Mouse (Mus musculus) WW6 (cell line): ENCODE data around the gene Fkbp5.

Source experiments
- DNase-seq: peaks from one replicate; pipeline ENCODE4 v3.0.0-alpha.2; 2013; ENCODE audit warnings: low read depth, low spot score

Fkbp5 gene

DNA sequence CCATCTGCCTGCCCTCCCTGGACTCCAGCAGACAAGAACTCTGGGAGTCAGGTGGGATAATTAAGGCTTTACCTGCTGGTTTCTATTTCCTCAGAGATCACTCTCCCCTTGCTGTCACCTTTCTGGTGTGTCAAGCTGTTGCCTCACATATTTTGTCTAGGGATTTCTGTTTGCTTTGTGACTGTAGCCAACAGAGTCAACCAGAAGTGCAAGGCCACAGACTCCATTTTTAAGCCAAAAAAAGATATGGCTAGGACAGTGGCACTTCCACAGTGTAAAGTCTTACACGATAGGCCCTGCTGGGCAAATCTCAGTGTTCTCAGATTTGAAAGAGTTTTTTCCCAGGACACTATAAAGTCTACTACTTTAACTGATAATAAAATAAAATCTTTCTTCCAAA lies 56.9 kb downstream of the Fkbp5 start:
- DNase-seq: no peak

DNA sequence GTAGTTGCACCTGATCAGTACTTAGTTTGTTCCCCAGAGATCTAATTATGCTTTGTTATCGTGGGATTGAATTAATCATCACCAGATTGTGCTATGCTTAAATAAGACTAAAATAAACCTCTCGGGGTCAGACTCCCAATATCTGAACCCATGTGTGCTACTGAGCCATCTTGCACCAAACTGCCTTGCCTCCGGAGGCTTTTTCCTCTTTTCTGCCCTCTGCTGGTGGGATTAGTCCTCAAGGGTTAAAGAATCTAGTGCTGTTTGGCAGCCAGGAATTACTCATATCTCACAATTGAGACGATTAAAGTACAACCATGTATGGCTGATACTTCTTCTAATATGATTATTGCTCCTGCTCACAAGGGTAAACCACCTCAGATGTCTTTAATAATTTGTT lies 62.2 kb downstream of the Fkbp5 start:
- no peak for DNase-seq

DNA sequence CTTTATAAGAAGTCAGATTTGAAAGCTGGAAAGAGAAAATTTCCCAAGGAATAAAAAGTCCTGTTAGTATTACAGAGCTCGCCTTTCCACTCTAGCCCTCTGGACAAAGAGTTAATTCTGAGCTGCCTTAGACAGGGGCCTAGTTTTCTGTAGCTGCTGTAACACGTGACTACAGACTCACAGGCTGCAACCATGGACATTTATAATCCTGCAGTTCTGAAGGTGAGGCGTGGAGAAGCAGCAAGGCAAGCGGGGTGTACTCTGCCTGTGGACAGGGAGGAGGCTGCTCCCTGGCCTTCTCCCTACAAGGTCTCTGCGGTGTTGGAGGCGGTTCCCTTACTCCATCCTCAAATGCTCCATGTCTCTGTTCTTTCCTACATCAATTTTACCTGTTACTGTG lies 64.4 kb downstream of the Fkbp5 start:
- no peak for DNase-seq

DNA sequence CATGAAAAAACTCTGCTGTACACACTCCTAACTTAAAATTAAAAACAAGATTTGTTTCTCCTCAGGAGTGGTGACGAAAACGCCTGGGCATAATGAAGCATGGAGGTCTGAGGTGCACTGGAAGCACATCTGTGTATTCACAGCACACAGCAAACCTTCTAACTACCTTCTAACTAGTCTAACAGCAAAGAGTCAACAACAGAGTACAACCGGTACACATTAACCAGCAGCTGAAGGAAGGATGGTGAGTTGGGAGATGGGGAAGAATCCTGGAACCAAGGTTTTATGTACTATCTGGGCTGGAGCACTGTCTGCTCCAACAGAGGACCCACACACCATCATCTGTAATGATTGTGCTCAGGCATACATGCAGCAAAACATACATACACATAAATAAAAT lies 65.4 kb downstream of the Fkbp5 start:
- no peak for DNase-seq

DNA sequence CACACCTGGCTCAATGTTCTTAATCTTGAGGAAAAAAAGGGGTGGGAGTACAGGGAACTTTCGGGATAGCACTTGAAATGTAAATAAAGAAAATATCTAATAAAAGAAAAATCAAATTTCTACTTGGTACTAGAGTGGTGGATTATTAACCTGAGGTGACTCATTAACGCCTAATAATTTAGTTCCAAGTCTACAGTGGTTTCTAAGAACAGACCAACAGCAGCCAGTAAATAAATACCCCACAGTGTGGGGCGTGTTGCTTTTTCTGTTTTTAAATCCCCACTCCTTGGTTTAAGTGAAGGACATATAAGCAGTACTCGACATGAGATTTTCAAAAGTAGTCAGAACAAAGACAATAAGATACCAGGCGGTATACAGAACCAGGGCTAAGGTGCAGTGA lies 65.8 kb downstream of the Fkbp5 start:
- DNase-seq: no peak

DNA sequence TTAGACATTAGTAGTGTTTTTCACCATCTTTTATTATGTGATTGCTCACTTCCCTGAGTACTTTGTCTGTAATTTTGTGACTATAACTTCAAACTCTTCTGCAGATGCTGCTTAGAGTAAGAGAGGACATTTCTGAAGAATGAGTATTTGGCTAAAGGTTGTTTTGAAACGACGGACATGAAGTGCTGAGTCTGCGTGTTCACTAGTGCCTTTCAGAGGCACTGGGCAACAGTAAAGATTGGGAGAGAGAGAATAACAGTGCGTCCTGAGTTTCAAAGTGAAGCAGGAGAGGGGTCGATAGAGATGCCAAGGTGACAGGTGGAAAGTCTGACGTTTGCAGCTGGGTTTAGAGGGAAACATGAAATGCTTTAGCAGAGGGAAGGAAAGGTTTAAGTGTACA lies 69.1 kb downstream of the Fkbp5 start:
- DNase-seq: no peak

DNA sequence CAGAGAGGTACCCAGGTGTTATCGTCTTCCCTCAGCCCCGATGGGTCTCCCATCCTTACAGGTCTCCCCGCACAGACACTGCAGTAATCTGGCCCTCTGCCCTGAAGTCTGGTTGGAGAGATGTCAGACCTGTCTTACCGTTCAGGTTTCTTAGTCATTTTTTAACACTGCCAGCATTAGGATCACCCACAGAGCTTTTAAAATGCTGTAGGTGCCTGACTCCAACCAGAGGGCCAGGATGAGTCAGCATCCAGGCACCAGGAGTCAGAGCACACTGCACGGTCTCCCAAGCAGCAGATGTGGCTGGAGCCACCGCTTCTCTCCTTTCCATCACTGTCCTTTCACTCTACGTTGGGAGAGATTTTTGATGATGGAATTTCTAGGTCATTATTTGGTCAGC lies 69.5 kb downstream of the Fkbp5 start:
- DNase-seq: no peak

DNA sequence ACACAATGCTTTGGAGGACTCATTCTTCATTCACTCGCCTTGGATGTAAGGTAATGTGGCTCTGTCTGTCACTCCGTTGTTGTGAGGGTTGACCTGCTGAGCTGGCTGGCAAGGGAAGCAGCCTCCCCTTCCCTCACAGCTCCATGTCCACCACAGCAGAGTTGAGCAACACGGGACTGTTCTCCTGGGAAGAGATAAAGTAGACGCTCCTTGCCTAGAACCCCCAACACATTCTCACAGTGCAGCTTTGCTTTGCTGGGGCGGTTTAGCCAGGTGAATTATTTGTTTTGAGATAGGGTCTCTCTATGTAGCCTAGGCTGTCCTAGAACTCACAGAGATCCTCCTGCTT lies 70.5 kb downstream of the Fkbp5 start:
- no peak for DNase-seq

DNA sequence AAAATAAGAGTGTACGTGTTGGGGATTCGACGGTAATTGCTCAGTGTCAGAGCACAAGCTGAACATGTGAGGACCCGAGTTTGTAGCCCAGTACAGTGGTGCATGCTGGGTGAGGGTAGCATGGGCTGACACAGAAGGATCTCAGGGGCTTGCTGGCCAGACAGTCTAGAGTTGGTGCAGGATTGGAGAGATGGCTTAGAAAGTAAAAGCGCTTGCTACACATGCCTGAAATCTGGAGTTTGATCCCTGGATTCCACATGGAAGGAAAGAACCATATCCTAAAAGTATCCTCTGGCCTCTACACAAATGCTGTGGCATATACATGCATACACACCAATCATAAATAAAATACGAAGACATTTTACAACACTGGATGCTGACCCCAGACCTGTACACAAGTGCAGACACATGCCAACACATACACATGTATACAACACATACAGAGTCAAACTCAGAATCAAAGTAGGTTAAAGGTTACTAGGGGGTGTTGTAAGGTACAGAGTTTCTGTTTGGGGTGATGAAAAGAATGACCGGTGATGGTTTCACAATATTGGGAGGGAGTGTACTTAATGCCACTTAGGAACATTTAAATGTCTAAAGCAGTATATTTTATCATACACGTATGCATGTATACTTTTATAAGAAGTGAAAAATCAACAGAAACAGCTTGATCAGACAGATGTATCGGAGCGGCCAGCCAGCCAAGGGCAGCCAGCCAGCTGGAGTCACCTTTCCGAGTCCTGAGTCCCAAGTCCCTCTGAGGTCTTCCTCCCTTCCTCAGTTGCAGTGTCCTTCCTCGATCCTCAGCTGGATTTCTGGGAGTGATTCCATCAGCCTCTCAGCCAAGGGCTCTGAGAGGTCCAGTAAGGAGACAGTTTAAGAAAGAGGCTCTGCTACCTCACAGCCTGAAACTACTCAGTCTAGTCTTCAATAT lies 71.2 kb downstream of the Fkbp5 start:
- no peak for DNase-seq

DNA sequence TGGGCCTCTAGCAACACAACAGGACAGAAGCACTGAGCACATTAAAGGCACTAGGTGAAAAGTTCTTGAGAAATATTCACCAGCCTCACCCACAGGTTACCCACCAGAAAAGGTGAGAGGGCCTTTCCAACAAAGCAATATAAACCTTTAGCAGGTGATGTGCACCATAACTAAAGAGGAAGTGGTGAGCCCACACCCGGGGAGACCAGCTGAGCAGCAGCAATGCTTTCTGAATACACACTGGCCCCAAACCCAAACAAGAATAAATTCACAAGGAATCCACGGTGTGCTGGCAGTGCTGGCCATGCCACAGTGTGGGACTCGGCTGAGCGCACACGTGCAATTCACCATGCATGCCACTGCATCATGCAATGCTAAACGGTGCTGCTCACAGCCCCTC lies 74.7 kb downstream of the Fkbp5 start:
- DNase-seq: no peak

DNA sequence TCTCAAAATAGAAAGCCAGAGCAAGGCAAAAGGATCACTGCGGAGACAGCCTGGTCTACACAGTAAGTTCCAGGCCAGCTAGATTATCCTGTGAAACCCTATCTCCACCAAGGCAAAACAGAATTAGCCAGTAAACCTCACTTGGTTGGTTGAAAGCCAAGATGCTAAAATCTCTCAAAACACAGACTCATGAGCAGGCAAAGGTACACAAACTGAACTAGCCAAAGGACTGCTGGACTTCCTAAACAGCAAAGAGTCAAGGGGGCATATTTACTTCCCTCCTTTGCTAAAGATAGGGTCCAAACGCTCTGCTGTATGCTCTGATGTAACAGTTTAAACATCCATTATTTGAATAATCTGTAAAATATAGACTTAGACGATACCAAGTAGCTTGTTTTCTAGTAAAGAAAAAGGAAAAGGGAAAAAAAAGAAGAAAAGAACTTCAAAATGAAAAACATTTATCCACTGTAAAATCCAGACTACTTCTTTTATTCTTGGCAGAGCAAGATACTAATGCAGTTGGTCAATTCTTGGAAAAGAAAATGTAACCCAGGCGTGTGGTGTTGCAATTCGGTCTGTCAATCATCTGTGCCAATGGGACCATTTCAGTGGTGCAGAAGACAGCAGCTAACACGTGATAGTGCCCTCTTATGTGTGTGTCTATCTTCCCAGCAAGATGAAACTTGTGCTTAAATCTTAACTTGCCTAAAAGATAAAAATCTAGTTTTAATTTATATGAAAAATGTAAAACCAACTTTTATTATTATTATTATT lies 78.8 kb downstream of the Fkbp5 start:
- DNase-seq: no peak

DNA sequence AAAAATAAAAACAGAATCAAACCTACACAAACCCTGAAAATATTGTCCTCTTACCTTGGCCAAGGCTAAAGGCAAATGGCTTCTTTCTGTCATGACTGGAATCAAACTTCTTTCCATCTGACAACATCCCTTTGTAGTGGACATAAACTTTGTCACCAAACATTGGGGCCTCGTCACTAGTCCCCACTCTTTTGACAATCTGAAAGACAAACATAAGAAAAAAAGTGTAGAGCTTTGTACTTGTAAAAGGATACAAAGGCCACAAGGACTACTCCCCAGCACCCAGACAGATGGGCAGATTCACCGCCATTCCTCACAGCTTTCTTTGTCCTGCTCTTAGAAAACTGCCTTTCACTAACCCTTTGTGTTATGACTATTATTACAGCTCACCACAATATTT lies 79.4 kb downstream of the Fkbp5 start:
- DNase-seq: no peak

DNA sequence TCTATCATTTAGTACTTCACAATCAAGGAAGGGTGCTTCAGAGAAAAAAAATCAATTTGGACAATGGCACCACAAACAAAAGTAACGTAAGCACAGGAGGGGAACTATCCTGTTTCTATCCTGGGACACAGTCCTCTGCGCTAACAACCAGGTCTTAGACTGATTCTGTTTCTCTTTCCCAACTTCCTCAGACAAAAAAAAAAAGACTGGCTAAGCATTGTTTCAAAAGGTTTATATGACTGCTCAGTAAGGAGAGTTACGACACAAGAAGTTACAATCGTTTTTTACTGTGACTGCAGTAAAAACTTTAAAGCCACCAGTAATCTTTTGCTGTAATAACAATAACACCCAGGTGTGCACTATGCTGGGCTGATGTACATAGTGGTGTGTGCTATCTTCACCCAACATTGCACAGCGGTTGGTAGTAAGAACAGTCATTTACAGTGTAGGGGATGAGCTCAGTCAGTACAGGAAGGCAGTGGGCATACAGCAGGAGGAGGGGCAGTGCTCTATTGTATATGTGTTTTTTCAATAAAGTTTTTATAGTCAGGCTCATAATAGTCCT lies 82.3 kb downstream of the Fkbp5 start:
- no peak for DNase-seq

DNA sequence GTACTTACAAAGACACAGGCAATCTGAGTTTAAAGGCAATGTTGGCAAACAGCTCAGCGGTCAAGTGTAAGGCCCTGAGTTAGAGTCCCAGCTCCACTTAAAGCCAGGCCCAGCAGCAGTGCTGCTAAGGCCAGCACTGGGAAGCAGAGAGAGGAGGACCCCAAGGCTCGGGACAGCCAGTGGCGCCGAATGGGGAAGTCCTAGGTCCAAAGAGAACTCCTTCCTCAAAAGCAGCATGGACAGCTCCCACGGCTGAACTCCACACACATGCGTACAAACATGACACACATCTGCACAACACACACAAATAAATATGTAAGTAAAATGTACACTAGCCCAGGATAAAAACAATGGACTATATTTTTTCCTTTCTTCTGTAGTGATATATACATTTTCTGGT lies 84.3 kb downstream of the Fkbp5 start:
- DNase-seq: no peak

DNA sequence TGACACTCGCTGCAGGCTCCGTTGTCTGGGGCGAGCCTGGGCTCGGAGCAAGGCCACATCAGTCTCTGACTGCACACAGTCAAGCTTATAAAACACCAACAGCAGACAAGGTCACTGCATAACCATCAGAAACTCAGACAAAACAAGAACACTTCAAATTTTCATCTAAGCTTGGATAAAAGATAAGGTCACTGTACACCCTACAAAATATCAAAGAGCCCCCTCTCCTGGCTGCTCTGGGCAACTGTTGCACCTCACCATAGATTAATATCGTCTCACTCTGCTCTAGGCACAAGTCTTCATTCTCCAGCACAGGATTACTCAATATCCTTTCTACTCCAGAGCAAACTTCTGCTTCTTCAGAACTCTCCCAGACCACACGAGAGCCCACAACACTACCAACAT lies 85.4 kb downstream of the Fkbp5 start:
- no peak for DNase-seq

DNA sequence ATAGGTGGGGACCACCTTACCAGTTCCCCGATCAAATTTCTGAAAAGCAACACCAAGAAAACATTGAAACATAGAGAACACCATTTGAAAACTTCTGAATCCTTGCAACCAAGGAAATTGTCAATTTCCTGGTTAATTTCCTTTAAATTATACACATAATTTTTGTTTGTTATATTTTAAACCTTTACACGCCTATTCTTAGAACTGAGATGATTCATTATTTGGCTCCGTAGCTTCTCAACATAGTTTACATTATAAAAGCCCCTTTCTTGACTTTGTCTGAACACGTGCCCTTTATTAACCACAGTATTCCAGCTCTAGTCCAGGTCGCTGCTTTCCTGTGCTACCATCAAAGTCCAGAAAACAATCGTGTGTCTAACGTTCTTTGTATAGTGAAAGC lies 86.3 kb downstream of the Fkbp5 start:
- DNase-seq: no peak

DNA sequence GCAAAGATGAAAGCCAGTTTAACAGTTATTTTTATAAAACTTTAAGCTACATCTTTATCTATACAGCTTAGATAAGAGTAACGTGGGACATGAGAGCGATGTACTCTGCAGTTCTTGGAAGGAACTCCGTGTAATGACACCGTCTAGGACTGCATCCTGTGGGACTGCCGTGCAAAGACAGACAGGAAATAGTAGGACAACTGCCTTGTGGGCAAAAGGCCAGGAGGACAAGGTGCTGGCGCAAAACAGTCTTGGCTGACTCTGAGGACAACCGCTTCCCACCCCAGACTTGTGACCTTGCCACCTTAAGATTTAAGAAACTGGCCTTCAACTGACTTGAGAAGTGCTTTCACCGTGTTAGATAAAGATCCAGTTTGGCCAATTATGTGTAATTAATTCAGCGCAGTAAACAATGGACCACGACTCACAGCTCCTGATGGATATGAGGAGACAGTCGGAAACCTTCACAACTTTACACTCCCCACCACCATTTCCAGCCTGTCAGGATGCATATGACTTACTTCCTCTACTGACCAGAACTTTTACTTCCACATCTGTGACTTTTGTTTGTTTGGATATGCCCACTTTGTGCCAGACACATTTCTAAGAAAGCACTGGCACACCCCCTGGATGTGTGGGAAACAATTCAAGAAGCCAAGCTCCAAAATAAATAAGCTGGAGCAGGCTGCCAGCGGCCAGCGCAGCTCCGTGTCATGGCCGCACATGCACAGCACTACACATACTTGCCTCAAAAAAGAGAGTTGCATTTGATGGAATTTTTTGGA lies 88.7 kb downstream of the Fkbp5 start:
- DNase-seq: no peak

DNA sequence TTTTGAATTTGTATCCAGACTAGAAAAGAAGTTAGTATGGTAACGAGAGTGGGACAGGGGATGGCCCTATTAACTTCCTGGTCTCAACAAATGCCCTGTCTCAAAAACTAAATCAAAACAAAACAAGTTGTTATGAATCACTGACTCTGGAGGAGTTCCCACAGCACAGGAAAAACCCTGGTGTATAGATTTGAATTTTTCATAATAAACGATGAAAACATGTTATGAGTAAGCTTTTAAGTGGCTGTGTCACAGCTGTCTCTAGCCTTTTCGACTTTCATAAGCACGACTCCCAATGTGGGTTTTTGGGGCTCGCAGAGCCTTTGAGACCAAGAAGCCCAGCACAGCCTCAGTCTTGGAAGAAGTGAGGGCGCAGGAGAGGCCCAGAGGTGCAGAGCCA lies 89.7 kb downstream of the Fkbp5 start:
- no peak for DNase-seq

DNA sequence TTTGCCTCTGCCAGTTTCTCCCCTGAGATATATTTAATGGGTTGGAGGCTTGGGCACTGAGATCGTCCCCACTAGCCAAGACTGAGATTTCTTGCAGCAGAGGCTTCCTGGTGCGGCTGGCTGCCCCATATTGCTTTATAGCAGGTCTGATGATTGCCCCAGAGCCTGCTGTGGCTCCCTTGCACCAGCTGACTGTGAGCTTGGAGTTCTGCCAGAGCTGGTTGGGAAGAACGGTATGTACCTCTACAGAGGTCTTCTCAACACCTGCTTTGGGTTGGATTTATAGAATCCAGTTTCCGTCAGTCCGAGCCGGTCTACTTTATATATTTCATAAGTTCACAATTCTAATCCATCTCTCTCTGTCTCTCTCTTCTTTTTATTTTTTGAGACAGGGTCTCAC lies 93.0 kb downstream of the Fkbp5 start:
- no peak for DNase-seq

DNA sequence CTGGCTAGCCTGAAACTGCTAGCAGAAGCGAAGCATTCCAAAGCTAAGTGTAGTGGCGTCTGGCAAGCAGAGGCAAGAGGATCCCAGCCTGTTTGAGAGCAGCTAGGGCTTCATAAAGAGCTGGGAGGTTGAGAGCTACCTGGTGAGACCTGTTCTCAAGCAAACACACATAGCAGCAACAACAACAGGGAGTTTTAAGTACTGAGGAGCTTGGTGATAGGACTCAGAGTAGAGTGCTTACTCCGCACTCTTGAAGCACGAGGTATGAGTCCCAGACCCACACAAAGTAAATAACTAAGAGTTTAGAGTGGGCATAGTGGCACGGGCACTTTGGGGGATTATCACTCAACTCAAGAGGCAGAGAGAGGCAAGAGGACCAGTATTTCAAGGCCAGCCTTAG lies 96.3 kb downstream of the Fkbp5 start:
- DNase-seq: no peak

DNA sequence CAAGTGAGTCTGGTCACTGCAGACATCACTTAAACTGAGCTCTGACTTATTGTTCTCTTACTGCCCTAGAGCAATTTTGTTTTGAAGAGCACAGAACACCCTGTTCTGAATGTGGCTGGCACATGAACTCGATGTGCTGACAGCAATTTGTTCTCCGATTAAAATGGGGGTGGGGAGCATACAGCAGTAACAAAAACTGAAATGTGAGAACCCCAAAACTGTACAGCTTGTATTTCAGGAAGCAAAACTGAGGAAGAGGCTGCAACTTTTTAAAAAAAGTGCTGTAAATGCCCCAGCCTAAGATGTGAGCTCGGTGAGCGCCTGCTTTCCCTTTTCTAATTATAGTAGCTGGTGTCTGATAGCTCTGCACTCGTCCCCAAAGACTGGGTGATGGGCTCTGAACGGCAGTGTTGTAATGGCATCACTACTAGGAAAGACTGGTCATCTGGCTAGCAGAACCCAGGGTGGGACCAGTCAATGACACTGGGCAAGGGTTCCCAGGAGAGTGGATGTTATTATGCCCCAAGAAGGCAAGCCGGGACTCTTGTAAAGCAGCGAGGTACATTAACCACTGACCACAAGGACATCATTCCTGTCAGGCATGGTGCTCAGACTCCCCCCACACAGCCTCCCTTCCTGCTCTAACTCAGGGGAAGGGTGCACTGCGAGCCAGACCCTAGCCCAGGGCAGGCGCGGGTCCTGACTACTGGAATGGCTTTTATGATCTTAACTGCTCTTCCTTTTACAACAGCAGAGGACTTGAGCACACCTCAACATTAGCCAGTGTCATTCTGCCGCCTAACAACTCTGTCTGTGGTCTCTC lies 96.9 kb downstream of the Fkbp5 start:
- DNase-seq: no peak
